Comparison of ENCODE assay signal across 9 mouse cellular contexts in the genomic region with DNA sequence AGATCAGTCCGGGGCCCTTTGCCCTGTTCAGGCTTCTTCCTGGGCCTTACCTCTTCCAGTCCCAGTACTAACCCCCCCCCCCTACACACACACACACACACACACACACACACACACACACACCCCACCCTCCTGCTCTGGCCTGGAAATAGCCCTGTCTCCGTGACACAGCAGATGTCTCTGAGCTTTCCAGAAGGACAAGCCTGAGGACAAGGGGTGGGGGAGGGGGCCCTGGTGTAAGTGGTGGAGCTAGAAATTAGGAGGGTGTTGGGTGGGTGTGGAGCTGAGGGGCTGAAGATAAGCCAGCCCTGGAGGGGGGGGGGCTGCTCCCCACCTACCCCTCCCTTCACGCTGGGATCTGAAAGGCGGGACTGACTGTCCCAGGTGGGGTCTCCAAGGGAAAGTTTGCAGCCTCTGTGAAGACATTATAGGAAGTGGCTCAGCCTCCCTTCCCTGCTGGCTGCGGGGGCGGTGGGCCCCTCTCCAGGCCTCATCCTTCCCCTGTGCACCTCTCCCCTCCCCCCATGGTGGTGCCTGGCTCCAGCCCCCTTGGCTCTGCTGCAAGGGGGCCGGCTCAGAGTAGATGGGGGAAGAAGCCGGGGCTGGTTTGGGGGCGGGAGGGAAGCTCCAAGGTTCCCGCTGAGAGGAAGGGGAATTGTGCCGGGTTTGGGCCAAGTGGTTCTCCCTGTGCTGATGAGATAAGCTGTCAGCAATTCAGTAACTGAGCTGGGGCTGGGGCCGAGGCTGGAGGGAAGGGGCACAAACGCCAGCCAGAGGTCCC. TPM values are rescaled to one million over a fixed set of nuclear protein-coding genes. Genes with fewer than 3 reads are reported as not detected.
DNase-seq lines count a peak whose midpoint lies in the region; ATAC-seq and TF ChIP-seq lines count a peak whose summit lies in the region.
"Had no signal": no experiment of that assay in that cellular context is flagged by ENCODE, and none has a peak within 500 bp of the region (broad histone marks: within the 10 kb centered on the region; RNA-seq: fewer than 3 reads in every experiment).

No protein-coding gene starts in this region.

- peak overlapping the region; percentile 90 for H3K27ac ChIP-seq in heart, adult 2 months
- peak overlapping the region; percentile 1; the same call in 1 of the 2 replicates for H3K27ac ChIP-seq in limb, embryonic 11.5 days (replicated peaks; ENCODE audit: low read depth, low read length)

- no peaks in the 10 kb centered on the region for H3K27me3 ChIP-seq in heart, adult 2 months (ENCODE audit: control insufficient read depth, insufficient read depth, low read length)
- peaks cover 9% of the 10 kb centered on the region for H3K27me3 ChIP-seq in limb, embryonic 11.5 days (ENCODE audit: control insufficient read depth, insufficient read depth, low read length)

- 0 out of 2 replicates have a peak, but pooled peaks have one; percentile 55 for TF ChIP-seq EP300 in heart, adult 2 months (IDR thresholded peaks at IDR 0.05; ENCODE audit: insufficient read depth, low read depth, low read length)

- 0 out of 2 replicates have a peak, but pooled peaks have one; percentile 17 for ATAC-seq in limb, embryonic 11.5 days (ENCODE audit: insufficient number of reproducible peaks, low FRiP score, low TSS enrichment, low read depth)
- ATAC-seq in erythroid progenitor cell, adult 5-6 weeks (replicated peaks; ENCODE audit: low FRiP score, poor library complexity, severe bottlenecking), result no peak

- peak overlapping the region; percentile 65 for H3K4me3 ChIP-seq in heart, adult 2 months
- peak overlapping the region; percentile 45 for H3K4me3 ChIP-seq in limb, embryonic 11.5 days (ENCODE audit: low read depth, low read length)

- intact Hi-C loops in heart, adult 2 months (cut with DNase I), result loop anchor here (5.0 kb wide), 1 partner anchor 73 kb away; no protein-coding TSS in a partner anchor

- DNase-seq in cerebellum, postnatal 14 days, result peak; percentile 28 to 81
- no peak for DNase-seq in cerebellum, postnatal 36 days
- DNase-seq in embryo, embryonic 10.5 days (ENCODE audit: low spot score), result peak; percentile 74
- peak; percentile 63 to 66 for DNase-seq in heart, adult 2 months
- DNase-seq in limb, embryonic 11.5 days (ENCODE audit: low spot score), result peak; percentile 53
- peak; percentile 46 for DNase-seq in ovary, postnatal 36 days (ENCODE audit: low spot score)
- no peak for DNase-seq in right cerebral cortex, adult 18-20 months

- no peaks in the 10 kb centered on the region for H3K9me3 ChIP-seq in limb, embryonic 11.5 days (ENCODE audit: control insufficient read depth, low read length)

- no peaks in the 10 kb centered on the region; the same call in 1 of the 2 replicates for H3K4me1 ChIP-seq in heart, adult 2 months (ENCODE audit: control insufficient read depth, insufficient read depth, low read length)
- H3K4me1 ChIP-seq in limb, embryonic 11.5 days (ENCODE audit: control insufficient read depth, insufficient read depth, low read length), result peaks cover 34% of the 10 kb centered on the region

- peak overlapping the region; percentile 79 for H3K9ac ChIP-seq in heart, adult 2 months (ENCODE audit: low read depth, low read length)
- H3K9ac ChIP-seq in limb, embryonic 11.5 days (ENCODE audit: low read length), result 0 out of 2 replicates have a peak overlapping the region, but pooled peaks have one; percentile 49

- H3K79me2 ChIP-seq in heart, adult 2 months (replicated peaks; ENCODE audit: control insufficient read depth, insufficient read depth, low read length), result no peaks in the 10 kb centered on the region

- H3K4me2 ChIP-seq in limb, embryonic 11.5 days (ENCODE audit: low read depth, severe bottlenecking), result peak overlapping the region; percentile 89

- no peaks in the 10 kb centered on the region for H3K36me3 ChIP-seq in heart, adult 2 months (ENCODE audit: control insufficient read depth, insufficient read depth, low read length)
- H3K36me3 ChIP-seq in limb, embryonic 11.5 days (ENCODE audit: control insufficient read depth, insufficient read depth, low read length), result no peaks in the 10 kb centered on the region

- TF ChIP-seq POLR2A in heart, adult 2 months (IDR thresholded peaks at IDR 0.05; ENCODE audit: insufficient read depth, low read depth, low read length), result 0 out of 2 replicates have a peak, but pooled peaks have one; percentile 5

- no peak for TF ChIP-seq CTCF in heart, adult 2 months (IDR thresholded peaks at IDR 0.05)

- WGBS in heart, adult 2 months, result 10% methylated on average over 13 of the region's 13 CpGs
- WGBS in limb, embryonic 11.5 days, result 2% methylated on average over 13 of the region's 13 CpGs

RNA-seq across cellular contexts. Expression of a gene that starts 2.0 kb away (rescaled TPM):
- total RNA-seq in heart, adult 2 months (2021), result 100 to 1,000 TPM; 192 to 222 TPM
- 56.0 and 69.0 TPM in 2 replicates for polyA plus RNA-seq in heart, adult 2 months (2012; rRNA removed)
- polyA plus RNA-seq in limb, embryonic 11.5 days (2014; fragmentation: Nextera tagmentation; extraction: Ambion mirVana), result 2.5 and 3.1 TPM in 2 replicates
- not detected in 2 replicates for total RNA-seq in erythroid progenitor cell, adult 5-6 weeks (2015; ENCODE audit: low replicate concordance)
- not detected in 2 replicates for total RNA-seq in erythroid progenitor cell, adult 5-6 weeks (2017; ENCODE audit: low replicate concordance)

RNA-seq across cellular contexts. Expression of a gene that starts 32.4 kb away (rescaled TPM):
- 100 to 1,000 TPM; 109 to 125 TPM for total RNA-seq in heart, adult 2 months (2021)
- polyA plus RNA-seq in heart, adult 2 months (2012; rRNA removed), result 186 and 208 TPM in 2 replicates
- 182 and 198 TPM in 2 replicates for polyA plus RNA-seq in limb, embryonic 11.5 days (2014; fragmentation: Nextera tagmentation; extraction: Ambion mirVana)
- 66.7 and 71.7 TPM in 2 replicates for total RNA-seq in erythroid progenitor cell, adult 5-6 weeks (2015; ENCODE audit: low replicate concordance)
- total RNA-seq in erythroid progenitor cell, adult 5-6 weeks (2017; ENCODE audit: low replicate concordance), result 24.1 and 45.5 TPM in 2 replicates

RNA-seq across cellular contexts. Expression of a gene that starts 36.1 kb away (rescaled TPM):
- not detected for total RNA-seq in heart, adult 2 months (2021)
- not detected in 2 replicates for polyA plus RNA-seq in heart, adult 2 months (2012; rRNA removed)
- not detected in 2 replicates for polyA plus RNA-seq in limb, embryonic 11.5 days (2014; fragmentation: Nextera tagmentation; extraction: Ambion mirVana)
- total RNA-seq in erythroid progenitor cell, adult 5-6 weeks (2015; ENCODE audit: low replicate concordance), result not detected in 2 replicates
- total RNA-seq in erythroid progenitor cell, adult 5-6 weeks (2017; ENCODE audit: low replicate concordance), result 0.64 TPM in 1 of 2 replicates, not detected in the other
- polyA plus RNA-seq: gonadal fat pad, adult 2 months had no signal

RNA-seq across cellular contexts. Expression of a gene that starts 39.0 kb away (rescaled TPM):
- total RNA-seq in heart, adult 2 months (2021), result 1 to 10 TPM; 1.7 to 2.4 TPM
- polyA plus RNA-seq in heart, adult 2 months (2012; rRNA removed), result 2.1 and 3.0 TPM in 2 replicates
- 37.1 and 37.3 TPM in 2 replicates for polyA plus RNA-seq in limb, embryonic 11.5 days (2014; fragmentation: Nextera tagmentation; extraction: Ambion mirVana)
- not detected in 2 replicates for total RNA-seq in erythroid progenitor cell, adult 5-6 weeks (2015; ENCODE audit: low replicate concordance)
- total RNA-seq in erythroid progenitor cell, adult 5-6 weeks (2017; ENCODE audit: low replicate concordance), result not detected in 2 replicates

RNA-seq across cellular contexts. Expression of a gene that starts 46.8 kb away (rescaled TPM):
- total RNA-seq in heart, adult 2 months (2021), result not detected
- 0.67 TPM in 1 of 2 replicates, not detected in the other for polyA plus RNA-seq in heart, adult 2 months (2012; rRNA removed)
- polyA plus RNA-seq in limb, embryonic 11.5 days (2014; fragmentation: Nextera tagmentation; extraction: Ambion mirVana), result 0.24 TPM in 2 replicates
- total RNA-seq in erythroid progenitor cell, adult 5-6 weeks (2015; ENCODE audit: low replicate concordance), result not detected in 2 replicates
- not detected in 2 replicates for total RNA-seq in erythroid progenitor cell, adult 5-6 weeks (2017; ENCODE audit: low replicate concordance)

Comparison
In these comparisons a context has a peak if more than half of its experiments do, and no peak if none do; other contexts are left out.
1. DNase-seq: peak in cerebellum, postnatal 14 days (2 of 2), embryo, embryonic 10.5 days (single experiment), heart, adult 2 months (2 of 2), limb, embryonic 11.5 days (single experiment) and ovary, postnatal 36 days (single experiment); none in cerebellum, postnatal 36 days (0 of 2) and right cerebral cortex, adult 18-20 months (single experiment).
2. RNA of a gene that starts 2.0 kb away (total RNA-seq): 192 to 222 TPM in heart, adult 2 months; not detected in erythroid progenitor cell, adult 5-6 weeks; every median in the first group is over 100 times any median in the second.